ENCODE assay signal across 24 mouse cellular contexts in genomic region chr10:44697966-44698365, GRCm38 (mm10).
DNase-seq lines count a peak whose midpoint lies in the region; ATAC-seq and TF ChIP-seq lines count a peak whose summit lies in the region.
"Had no signal": no experiment of that assay in that cellular context is flagged by ENCODE, and none has a peak within 500 bp of the region (broad histone marks: within the 10 kb centered on the region; RNA-seq: fewer than 3 reads in every experiment).

No protein-coding gene starts in this region.

- no peaks in the 10 kb centered on the region for H3K27me3 ChIP-seq in lung, embryonic 16.5 days (ENCODE audit: control insufficient read depth, insufficient read depth, low read depth, low read length)
- no peaks in the 10 kb centered on the region for H3K27me3 ChIP-seq in Patski
- no peaks in the 10 kb centered on the region for H3K27me3 ChIP-seq in forebrain, embryonic 14.5 days (replicated peaks; ENCODE audit: control insufficient read depth, insufficient read depth, low read length)
- H3K27me3 ChIP-seq: embryonic facial prominence, embryonic 13.5 days; hindbrain, embryonic 15.5 days; intestine, embryonic 15.5 days; midbrain, embryonic 12.5 days had no signal

- peak; percentile 50; the same call in 1 of the 2 replicates for ATAC-seq in lung, embryonic 16.5 days (ENCODE audit: low read depth)
- peak; percentile 39 for ATAC-seq in Patski
- ATAC-seq in forebrain, embryonic 14.5 days, result no peak
- ATAC-seq: forebrain, postnatal 0 days; intestine, embryonic 15.5 days had no signal

- no peaks in the 10 kb centered on the region for H3K36me3 ChIP-seq in lung, embryonic 16.5 days (ENCODE audit: control insufficient read depth, insufficient read depth, low read length)
- H3K36me3 ChIP-seq in forebrain, embryonic 14.5 days (ENCODE audit: control insufficient read depth, insufficient read depth, low read length), result no peaks in the 10 kb centered on the region
- H3K36me3 ChIP-seq: embryonic facial prominence, embryonic 13.5 days; heart, embryonic 10.5 days; hindbrain, embryonic 15.5 days; intestine, embryonic 15.5 days; limb, embryonic 10.5 days; midbrain, embryonic 12.5 days had no signal

- no peak for TF ChIP-seq CTCF in Patski (IDR thresholded peaks at IDR 0.05)

- no peak overlapping the region; the same call in 1 of the 2 replicates for H3K27ac ChIP-seq in lung, embryonic 16.5 days (ENCODE audit: low read length)
- no peak overlapping the region for H3K27ac ChIP-seq in forebrain, embryonic 14.5 days (ENCODE audit: low read depth, low read length)
- H3K27ac ChIP-seq: embryonic facial prominence, embryonic 13.5 days; heart, embryonic 10.5 days; hindbrain, embryonic 15.5 days; intestine, embryonic 15.5 days; limb, embryonic 10.5 days; midbrain, embryonic 12.5 days; stomach, postnatal 0 days had no signal

- no peak overlapping the region for H3K4me3 ChIP-seq in lung, embryonic 16.5 days (ENCODE audit: low read length)
- H3K4me3 ChIP-seq in forebrain, embryonic 14.5 days (ENCODE audit: low read depth, low read length), result no peak overlapping the region
- H3K4me3 ChIP-seq: embryonic facial prominence, embryonic 13.5 days; heart, embryonic 10.5 days; hindbrain, embryonic 15.5 days; intestine, embryonic 15.5 days; limb, embryonic 10.5 days; midbrain, embryonic 12.5 days had no signal

- DNase-seq in adrenal gland, adult 2 months, result peak; percentile 46
- DNase-seq in adrenal gland, postnatal 25 days, result no peak
- DNase-seq in lung, postnatal 4 days, result no peak
- DNase-seq in Patski (ENCODE audit: low read depth, low spot score), result peak; percentile 4
- peak; percentile 72 for DNase-seq in gonadal fat pad, adult 2 months (ENCODE audit: low read depth)
- DNase-seq in forebrain, embryonic 14.5 days (ENCODE audit: low spot score), result no peak
- no peak for DNase-seq in heart, postnatal 14 days
- DNase-seq: cerebellum, adult 18-20 months; cerebellum, postnatal 14 days; forebrain, postnatal 0 days; gastrocnemius, postnatal 25 days; kidney, adult 8-10 months; kidney, postnatal 10 days; liver; right cerebral cortex, postnatal 14 days; thymus, adult 2 months had no signal

- POLR2A ChIA-PET in Patski (lab: Charles Lee), result no interaction called here

- no peaks in the 10 kb centered on the region for H3K9me3 ChIP-seq in lung, embryonic 16.5 days (ENCODE audit: control insufficient read depth, low read length)
- H3K9me3 ChIP-seq in forebrain, embryonic 14.5 days (replicated peaks; ENCODE audit: control insufficient read depth, low read length), result no peaks in the 10 kb centered on the region
- H3K9me3 ChIP-seq: embryonic facial prominence, embryonic 13.5 days; heart, embryonic 10.5 days; hindbrain, embryonic 15.5 days; intestine, embryonic 15.5 days; limb, embryonic 10.5 days; midbrain, embryonic 12.5 days had no signal

- 52% methylated on average over 2 of the region's 2 CpGs for WGBS in lung, embryonic 16.5 days
- WGBS in forebrain, embryonic 14.5 days, result 83% methylated on average over 2 of the region's 2 CpGs

- intact Hi-C loops in heart, postnatal 14 days (cut with DNase I), result no loop called here

- H3K9ac ChIP-seq in lung, embryonic 16.5 days (ENCODE audit: low read length), result no peak overlapping the region
- no peak overlapping the region for H3K9ac ChIP-seq in forebrain, embryonic 14.5 days (ENCODE audit: low read length)
- H3K9ac ChIP-seq: embryonic facial prominence, embryonic 13.5 days; forebrain, postnatal 0 days; hindbrain, embryonic 15.5 days; intestine, embryonic 15.5 days; midbrain, embryonic 12.5 days had no signal

- CTCF ChIA-PET in Patski (lab: Charles Lee), result interaction anchor here (1.2 to 1.7 kb wide), 3 partner anchors 9 to 17 kb away, joined by 3 to 5 read pairs (median 4); no protein-coding TSS in a partner anchor

- in situ Hi-C loops in Patski (cut with MboI; ENCODE audit: low pct_unique_long_range_greater_than_20kb), result no loop called here

- H3K4me2 ChIP-seq in lung, embryonic 16.5 days (ENCODE audit: low read depth, low read length), result no peak overlapping the region
- no peak overlapping the region for H3K4me2 ChIP-seq in forebrain, embryonic 14.5 days (ENCODE audit: low read length)
- H3K4me2 ChIP-seq: embryonic facial prominence, embryonic 13.5 days; hindbrain, embryonic 15.5 days; intestine, embryonic 15.5 days; midbrain, embryonic 12.5 days had no signal

- peaks cover 3% of the 10 kb centered on the region for H3K4me1 ChIP-seq in lung, embryonic 16.5 days (replicated peaks; ENCODE audit: control insufficient read depth, insufficient read depth, low read length)
- H3K4me1 ChIP-seq in forebrain, embryonic 14.5 days (ENCODE audit: control insufficient read depth, insufficient read depth, low read length), result no peaks in the 10 kb centered on the region
- H3K4me1 ChIP-seq: heart, embryonic 10.5 days; hindbrain, embryonic 15.5 days; intestine, embryonic 15.5 days; limb, embryonic 10.5 days; midbrain, embryonic 12.5 days had no signal

Comparison
In these comparisons a context has a peak if more than half of its experiments do, and no peak if none do; other contexts are left out.
1. DNase-seq: peak in adrenal gland, adult 2 months (single experiment), Patski (single experiment) and gonadal fat pad, adult 2 months (single experiment); none in adrenal gland, postnatal 25 days (single experiment), lung, postnatal 4 days (0 of 2), forebrain, embryonic 14.5 days (single experiment) and heart, postnatal 14 days (0 of 2).